Mouse (Mus musculus) G1E (cell line): ENCODE measurements around the gene Ltbr. TPM values are rescaled to one million over a fixed set of nuclear protein-coding genes. Genes with fewer than 3 reads are reported as not detected.

Source experiments
- ATAC-seq: 2 replicates; pipeline ENCODE4 v1.8.0; 2016; ENCODE audit warnings: mild to moderate bottlenecking; ENCODE audit not compliant: insufficient number of reproducible peaks, poor library complexity, low FRiP score, severe bottlenecking; ENCODE audit errors: extremely low read depth
- DNase-seq: peaks from one replicate; pipeline ENCODE4 v3.0.0; 2012; ENCODE audit warnings: low spot score
- H3K27me3 ChIP-seq: 2 replicates; pipeline ENCODE4 v1.6.1; 2012; ENCODE audit warnings: mild to moderate bottlenecking, low read length, inconsistent platforms; ENCODE audit not compliant: insufficient read depth
- H3K36me3 ChIP-seq: replicated peaks from 2 replicates; pipeline ENCODE3; 2012; ENCODE audit warnings: mild to moderate bottlenecking, inconsistent platforms
- H3K4me1 ChIP-seq: 2 replicates; pipeline ENCODE4 v1.6.1; 2012; ENCODE audit warnings: low read depth, low read length, inconsistent platforms, mixed read lengths; ENCODE audit not compliant: insufficient read depth
- H3K4me3 ChIP-seq: 2 replicates; pipeline ENCODE4 v1.5.1; 2012; ENCODE audit warnings: low read depth, mild to moderate bottlenecking, inconsistent platforms, low read length, moderate library complexity, mixed read lengths
- H3K9me3 ChIP-seq: replicated peaks from 2 replicates; pipeline ENCODE4 v1.6.1; 2012; ENCODE audit warnings: inconsistent platforms
- CTCF ChIP-seq: IDR thresholded peaks from 2 replicates; pipeline ENCODE4 v1.5.1; 2012; ENCODE audit warnings: low read depth, low read length, inconsistent platforms, mixed read lengths
- GATA1 ChIP-seq: IDR thresholded peaks from 2 replicates; pipeline ENCODE4 v1.6.1; 2012; ENCODE audit warnings: borderline replicate concordance, low read length, inconsistent platforms, mixed read lengths
- GATA2 ChIP-seq: IDR thresholded peaks from 2 replicates; pipeline ENCODE4 v1.6.1; 2012; ENCODE audit warnings: low read depth, low read length, inconsistent platforms, borderline replicate concordance
- POLR2AphosphoS5 ChIP-seq: IDR thresholded peaks from 2 replicates; pipeline ENCODE4 v1.6.1; 2012; ENCODE audit warnings: low read depth, low read length, inconsistent platforms; ENCODE audit not compliant: insufficient replicate concordance
- TAL1 ChIP-seq: conservative IDR thresholded peaks from 2 replicates; pipeline ENCODE4 v1.6.1; 2012; ENCODE audit warnings: low read depth, low read length, inconsistent platforms, mixed read lengths
- polyA plus RNA-seq: library from polyadenylated mRNA; stranded (reverse); fragments of >175 nt; gene quantifications from 2 replicates; pipeline ENCODE4 v1.2.3, GENCODE M21; 2012
- total RNA-seq, 2 experiments: library from RNA; stranded (forward) in 1 of 2; stranded (reverse) in 1 of 2; fragments of 200-1000 nt in 1 of 2; fragments of >200 nt in 1 of 2; fragmentation: Nextera tagmentation in 1 of 2; gene quantifications; 2 replicates each; pipeline ENCODE4 v1.2.3; 2014 to 2017

The Ltbr gene
- total and polyA plus RNA-seq, 3 experiments: not detected

DNA sequence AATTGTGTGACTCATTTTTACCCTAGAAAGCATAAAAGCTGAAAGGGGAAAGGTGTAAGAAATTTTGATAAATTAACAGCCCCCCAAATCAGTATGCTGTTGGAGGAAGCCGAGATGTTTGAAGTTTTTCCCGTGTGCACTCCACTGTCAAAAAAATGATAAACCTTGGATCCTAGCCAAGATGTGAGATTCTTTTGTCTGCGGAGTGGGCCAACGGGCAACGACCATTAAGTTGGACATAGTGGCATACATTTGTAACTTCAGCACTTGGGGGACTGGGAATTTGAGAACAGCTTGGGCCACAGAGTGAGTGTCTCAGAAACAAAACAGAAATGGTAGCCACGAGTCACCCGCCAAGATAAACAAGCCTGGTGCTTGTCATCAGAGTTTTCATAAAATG, 3.4 kb upstream of the Ltbr start:
- Histone ChIP-seq H3K4me3 (no peak overlapping the region), H3K9me3 (peaks cover 37% of the 10 kb centered on the region)

DNA sequence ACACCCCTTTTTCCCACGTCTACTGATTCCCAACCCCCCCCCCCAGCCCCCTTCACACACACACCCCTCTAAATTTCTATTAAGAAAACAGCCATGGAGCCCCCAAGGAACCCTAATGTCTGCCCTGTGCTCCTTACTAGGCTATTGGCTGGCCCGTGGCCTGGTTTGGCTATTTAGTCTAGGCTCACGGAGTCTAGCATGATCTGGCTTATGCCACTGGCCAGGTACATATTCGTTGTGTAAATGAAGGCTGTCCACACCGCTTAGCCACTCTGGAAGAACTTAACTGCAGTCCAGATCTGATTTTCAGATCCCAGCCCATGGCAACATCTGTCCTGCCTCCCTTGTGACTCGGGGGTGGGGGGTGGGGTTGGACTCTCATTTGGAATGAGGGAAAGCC, 1.1 kb upstream of the Ltbr start:
- H3K27me3 ChIP-seq: no peaks in the 10 kb centered on the region
- ATAC-seq: no peak

More for the DNA sequence above, 3.4 kb upstream of the Ltbr start:
- H3K27me3 ChIP-seq: no peaks in the 10 kb centered on the region; the same call in 1 of the 2 replicates
- TF ChIP-seq CTCF (no peak), POLR2AphosphoS5 (no peak), GATA2 (no peak), TAL1 (no peak), GATA1 (no peak)
- H3K36me3 ChIP-seq: no peaks in the 10 kb centered on the region
- no peaks in the 10 kb centered on the region for H3K4me1 ChIP-seq
- ATAC-seq (no peak), DNase-seq (no peak)

DNA sequence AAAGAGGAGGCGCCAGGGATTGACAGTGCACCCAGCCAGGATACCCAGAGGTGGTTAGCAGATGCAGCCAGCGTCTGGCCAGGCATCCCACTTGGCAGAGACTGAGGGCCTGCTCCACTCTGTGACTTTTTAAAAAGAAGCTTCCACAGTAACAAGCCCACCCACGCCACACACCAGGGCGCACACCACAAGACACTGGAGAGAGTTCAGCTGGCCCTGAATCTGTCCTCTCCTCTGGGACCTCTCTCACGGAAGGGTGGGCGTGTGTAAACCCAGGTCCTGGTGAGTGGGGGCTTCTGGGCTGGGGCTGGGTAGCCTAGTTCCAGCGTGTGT, 512 bp upstream of the Ltbr start:
- Histone ChIP-seq H3K27me3 (no peaks in the 10 kb centered on the region), H3K4me1 (no peaks in the 10 kb centered on the region), H3K9me3 (peaks cover 25% of the 10 kb centered on the region), H3K4me3 (no peak overlapping the region), H3K36me3 (no peaks in the 10 kb centered on the region)
- ATAC-seq: no peak
- DNase-seq: no peak
- no peak for TF ChIP-seq POLR2AphosphoS5

More for the DNA sequence above, 1.1 kb upstream of the Ltbr start:
- H3K4me3 ChIP-seq: no peak overlapping the region
- no peak for DNase-seq
- no peaks in the 10 kb centered on the region for H3K4me1 ChIP-seq
- peaks cover 27% of the 10 kb centered on the region for H3K9me3 ChIP-seq
- H3K36me3 ChIP-seq: no peaks in the 10 kb centered on the region
- no peak for TF ChIP-seq GATA2
- no peak for TF ChIP-seq GATA1
- TF ChIP-seq CTCF: no peak
- TF ChIP-seq POLR2AphosphoS5: no peak
- no peak for TF ChIP-seq TAL1

DNA sequence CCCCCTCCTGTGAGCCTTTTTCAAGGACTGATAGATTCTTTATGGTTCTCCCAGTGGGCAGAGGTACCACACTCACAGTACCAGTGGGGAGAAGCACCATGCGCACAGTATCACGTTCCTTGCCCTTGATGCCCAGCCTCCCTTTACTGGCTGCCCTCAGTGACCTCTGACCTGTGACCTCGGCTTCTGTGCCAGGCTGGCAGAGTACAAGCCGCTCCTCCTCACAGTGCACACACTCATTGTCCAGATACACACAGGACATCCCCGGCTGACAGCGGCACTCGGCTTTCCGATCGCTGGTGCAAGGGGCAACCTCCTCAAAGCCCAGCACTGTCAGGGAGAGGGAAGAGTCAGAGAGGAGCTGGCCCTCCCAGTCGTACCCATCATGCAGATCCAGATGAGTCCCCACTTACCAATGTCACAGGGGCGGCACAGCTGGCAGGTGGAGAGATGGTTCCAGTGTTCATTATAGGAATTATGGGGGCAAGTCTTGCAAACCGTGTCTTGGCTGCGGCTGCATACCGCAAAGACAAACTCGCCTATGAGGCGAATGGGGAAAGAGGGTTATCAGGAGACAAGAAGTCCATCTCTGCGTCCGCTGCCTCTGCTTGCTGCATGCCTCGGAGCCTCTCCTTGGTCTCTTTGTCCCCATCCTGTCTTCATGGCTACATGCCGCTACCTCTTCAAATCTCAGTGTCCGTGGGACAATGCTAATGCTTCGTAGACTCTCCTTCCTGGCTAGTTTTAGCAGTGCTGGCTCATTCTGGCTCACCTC, 917 bp downstream of the Ltbr start:
- Histone ChIP-seq H3K36me3 (no peaks in the 10 kb centered on the region), H3K27me3 (no peaks in the 10 kb centered on the region), H3K9me3 (peaks cover 20% of the 10 kb centered on the region), H3K4me1 (no peaks in the 10 kb centered on the region), H3K4me3 (no peak overlapping the region)
- DNase-seq (no peak), ATAC-seq (no peak)
- TF ChIP-seq GATA2 (no peak), TAL1 (no peak), POLR2AphosphoS5 (no peak), GATA1 (no peak), CTCF (no peak)

DNA sequence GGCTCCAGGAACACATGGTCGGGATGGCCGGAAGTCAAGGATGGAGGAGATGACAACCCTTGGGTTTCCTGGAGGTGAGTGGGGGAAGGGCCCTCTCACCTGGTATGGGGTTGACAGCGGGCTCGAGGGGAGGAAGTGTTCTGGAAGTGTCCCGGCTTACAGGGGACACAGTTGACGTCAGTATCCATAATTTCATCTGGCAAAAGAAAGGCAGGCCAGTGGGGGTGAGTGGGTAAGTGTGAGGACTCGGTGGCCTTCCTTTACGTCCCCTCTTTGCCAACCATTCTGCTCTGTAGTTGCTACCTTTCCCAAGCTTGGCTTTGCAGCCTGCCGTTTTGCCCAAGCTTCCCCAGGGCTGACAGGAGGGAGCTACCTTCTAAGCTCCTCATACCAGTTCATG, 1.5 kb downstream of the Ltbr start:
- H3K9me3 ChIP-seq: peaks cover 20% of the 10 kb centered on the region
- H3K36me3 ChIP-seq: no peaks in the 10 kb centered on the region
- DNase-seq (no peak), ATAC-seq (no peak)
- no peaks in the 10 kb centered on the region for H3K27me3 ChIP-seq
- no peaks in the 10 kb centered on the region for H3K4me1 ChIP-seq
- no peak overlapping the region for H3K4me3 ChIP-seq
- TF ChIP-seq CTCF: no peak
- no peak for TF ChIP-seq GATA2
- no peak for TF ChIP-seq TAL1
- no peak for TF ChIP-seq GATA1
- TF ChIP-seq POLR2AphosphoS5: no peak

DNA sequence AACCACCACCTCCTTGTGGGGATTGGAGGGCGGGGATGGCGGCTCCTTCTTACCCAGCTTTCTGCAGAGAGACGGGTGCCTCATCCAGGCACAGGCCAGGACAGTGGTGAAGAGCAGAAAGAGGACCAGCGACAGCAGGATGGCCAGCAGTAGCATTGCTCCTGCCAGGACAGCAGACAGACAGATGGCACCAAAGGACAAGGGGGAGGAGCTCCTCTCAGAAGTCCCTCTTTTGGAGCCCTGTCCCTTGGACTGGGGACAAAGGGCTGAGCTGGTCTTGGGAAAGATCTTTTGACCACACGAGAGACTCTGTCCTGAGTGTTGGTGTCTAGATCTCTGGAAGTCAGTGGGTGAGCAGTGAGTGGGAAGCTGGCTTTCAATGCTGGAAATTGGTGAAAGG, 4.3 kb downstream of the Ltbr start:
- peaks cover 23% of the 10 kb centered on the region for H3K9me3 ChIP-seq
- DNase-seq (no peak), ATAC-seq (no peak)
- no peaks in the 10 kb centered on the region for H3K27me3 ChIP-seq
- no peaks in the 10 kb centered on the region for H3K36me3 ChIP-seq
- no peak for TF ChIP-seq GATA1
- no peak for TF ChIP-seq GATA2
- no peak for TF ChIP-seq CTCF
- no peak for TF ChIP-seq TAL1
- TF ChIP-seq POLR2AphosphoS5: no peak
- H3K4me1 ChIP-seq: no peaks in the 10 kb centered on the region
- H3K4me3 ChIP-seq: no peak overlapping the region

DNA sequence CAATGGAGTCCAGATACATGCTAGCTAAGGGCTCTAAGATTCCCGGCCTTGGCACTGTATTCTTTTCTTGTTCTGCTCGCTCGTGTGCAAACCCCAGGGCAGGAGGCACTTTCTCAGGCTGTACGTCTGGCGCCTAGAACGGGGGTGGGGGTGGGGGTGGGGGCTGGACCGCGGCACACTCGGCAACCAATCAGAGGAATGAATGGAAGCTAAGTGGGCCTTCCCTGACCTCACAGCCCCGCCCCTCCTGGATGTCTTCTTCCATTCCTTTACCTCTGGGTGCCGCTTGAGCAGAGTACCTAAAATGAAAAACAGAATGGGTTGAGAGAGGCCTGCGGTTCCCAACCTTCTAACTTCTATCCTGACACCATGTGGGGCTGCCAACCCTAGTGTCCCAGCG, 4.8 kb downstream of the Ltbr start:
- no peaks in the 10 kb centered on the region for H3K36me3 ChIP-seq
- ATAC-seq: no peak
- no peak for DNase-seq
- H3K27me3 ChIP-seq: no peaks in the 10 kb centered on the region
- H3K9me3 ChIP-seq: peaks cover 18% of the 10 kb centered on the region
- TF ChIP-seq POLR2AphosphoS5 (no peak), CTCF (no peak), GATA1 (no peak), GATA2 (no peak), TAL1 (no peak)
- H3K4me1 ChIP-seq: no peaks in the 10 kb centered on the region
- H3K4me3 ChIP-seq: no peak overlapping the region
